Mouse (Mus musculus) gastrocnemius, adult 18-20 months (tissue): ENCODE measurements around the gene Cypt2. TPM values are rescaled to one million over a fixed set of nuclear protein-coding genes. Genes with fewer than 3 reads are reported as not detected.
"Not testable (repeated sequence)": the region's sequence is repeated elsewhere in the genome, so short reads cannot be mapped to it uniquely, and the experiment has no call there.

Experiments
- DNase-seq: peaks from one replicate; pipeline ENCODE4 v3.0.0; 2021; ENCODE audit warnings: low spot score
- long read RNA-seq, 2 experiments: library from polyadenylated mRNA; stranded (forward); transcript quantifications; one replicate each; pipeline ENCODE4 v2.0.0; 2021
- total RNA-seq, 2 experiments: library from RNA; stranded (reverse); gene quantifications; 2 replicates each; pipeline ENCODE4 v1.2.3; 2021

Cypt2 gene
- not detected for total RNA-seq
- long read RNA-seq, experiment 1 = 0 reads
- long read RNA-seq, experiment 2 = 0 reads

GRCm38 (mm10) chrX:105499472-105499871, at the start of gene Cypt2:
Cypt2 (plus strand) TSS chrX:105499772.
- DNase-seq = not testable (repeated sequence)

GRCm38 (mm10) chrX:105546234-105546633, 46.7 kb downstream of the Cypt2 start:
- peak; percentile 5 for DNase-seq
